Mouse (Mus musculus) CH12.LX (cell line): ENCODE measurements around the gene Ugt2b5. TPM values are rescaled to one million over a fixed set of nuclear protein-coding genes. Genes with fewer than 3 reads are reported as not detected.

Source experiments
- DNase-seq: peaks from one replicate; pipeline ENCODE4 v3.0.0-alpha.2; 2013; ENCODE audit errors: extremely low read depth
- H3K27ac ChIP-seq: 2 replicates; pipeline ENCODE4 v1.5.1; 2012; ENCODE audit warnings: low read depth, mild to moderate bottlenecking, control low read depth, moderate library complexity; ENCODE audit not compliant: insufficient read depth
- H3K27me3 ChIP-seq: replicated peaks from 2 replicates; pipeline ENCODE3; 2012; ENCODE audit warnings: inconsistent platforms
- H3K36me3 ChIP-seq, 2 experiments: replicated peaks in 1 of 2; 2 replicates each; pipeline versions ENCODE3 to v1.6.1; 2012; ENCODE audit warnings: inconsistent platforms in 1 of 2, low read length in 1 of 2, mild to moderate bottlenecking in 1 of 2, mixed read lengths in 1 of 2, moderate library complexity in 1 of 2; ENCODE audit not compliant: control insufficient read depth in 1 of 2, insufficient read depth in 1 of 2
- H3K4me1 ChIP-seq, 2 experiments: 2 replicates each; pipeline ENCODE4 v1.6.1; 2012; ENCODE audit warnings: inconsistent platforms in 1 of 2, moderate library complexity in 1 of 2; ENCODE audit not compliant: insufficient read depth in 2 of 2, control insufficient read depth in 1 of 2
- H3K4me2 ChIP-seq: 2 replicates; pipeline ENCODE4 v1.6.1; 2012; ENCODE audit warnings: low read depth, mild to moderate bottlenecking, control low read depth; ENCODE audit not compliant: poor library complexity, insufficient read depth, severe bottlenecking
- H3K4me3 ChIP-seq, 3 experiments: fragments of 150-350 bp in 1 of 3; sonication (generic) in 1 of 3; replicated peaks in 1 of 3; 2 replicates each; pipeline versions ENCODE3 to v1.5.1; 2011 to 2012; ENCODE audit warnings: low read depth in 2 of 3, low read length in 2 of 3, mild to moderate bottlenecking in 2 of 3, moderate library complexity in 2 of 3, control low read depth in 1 of 3, improper control_type of control experiment in 1 of 3, inconsistent platforms in 1 of 3, mixed read lengths in 1 of 3; ENCODE audit not compliant: poor library complexity in 1 of 3
- H3K79me2 ChIP-seq: replicated peaks from 2 replicates; pipeline ENCODE4 v1.6.1; 2012; ENCODE audit warnings: mild to moderate bottlenecking, moderate library complexity; ENCODE audit not compliant: control insufficient read depth, poor library complexity, insufficient read depth, severe bottlenecking; ENCODE audit errors: extremely low read depth
- H3K9ac ChIP-seq: 2 replicates; pipeline ENCODE4 v1.6.1; 2012; ENCODE audit warnings: low read depth, mild to moderate bottlenecking, control low read depth, moderate library complexity; ENCODE audit not compliant: insufficient read depth
- H3K9me3 ChIP-seq: replicated peaks from 2 replicates; pipeline ENCODE3; 2012; ENCODE audit warnings: low read length, inconsistent platforms, mixed read lengths
- BHLHE40 ChIP-seq: IDR thresholded peaks from 2 replicates; pipeline ENCODE4 v1.6.1; 2011; ENCODE audit warnings: mild to moderate bottlenecking, low read depth, low read length, improper control_type of control experiment
- CHD1 ChIP-seq: IDR thresholded peaks from 2 replicates; pipeline ENCODE4 v1.6.1; 2012; ENCODE audit warnings: low read depth, low read length, improper control_type of control experiment, inconsistent platforms
- E2F4 ChIP-seq: IDR thresholded peaks from 2 replicates; pipeline ENCODE4 v1.6.1; 2011; ENCODE audit warnings: low read depth, low read length, improper control_type of control experiment; ENCODE audit not compliant: insufficient replicate concordance
- EP300 ChIP-seq: IDR thresholded peaks from 2 replicates; pipeline ENCODE4 v1.6.1; 2011; ENCODE audit warnings: low read length, improper control_type of control experiment
- ETS1 ChIP-seq: conservative IDR thresholded peaks from 2 replicates; pipeline ENCODE4 v1.6.1; 2012; ENCODE audit warnings: low read depth, mild to moderate bottlenecking, inconsistent platforms, low read length, improper control_type of control experiment, moderate library complexity
- HCFC1 ChIP-seq: IDR thresholded peaks from 2 replicates; pipeline ENCODE4 v1.6.1; 2012; ENCODE audit warnings: low read depth, mild to moderate bottlenecking, inconsistent platforms, low read length, improper control_type of control experiment
- JUND ChIP-seq: conservative IDR thresholded peaks from 2 replicates; pipeline ENCODE4 v1.6.1; 2011; ENCODE audit warnings: low read depth, low read length, improper control_type of control experiment
- MAX ChIP-seq: IDR thresholded peaks from 2 replicates; pipeline ENCODE4 v1.6.1; 2011; ENCODE audit warnings: low read length, improper control_type of control experiment
- MEF2A ChIP-seq: IDR thresholded peaks from 2 replicates; pipeline ENCODE4 v1.6.1; 2014; ENCODE audit warnings: low read depth, mild to moderate bottlenecking, inconsistent platforms, low read length, improper control_type of control experiment, borderline replicate concordance
- NELFE ChIP-seq: IDR thresholded peaks from 2 replicates; pipeline ENCODE4 v1.6.1; 2011; ENCODE audit warnings: low read depth, low read length, improper control_type of control experiment
- PAX5 ChIP-seq: IDR thresholded peaks from 2 replicates; pipeline ENCODE4 v1.6.1; 2012; ENCODE audit warnings: low read length, inconsistent platforms, mixed read lengths
- POLR2A ChIP-seq: IDR thresholded peaks from 2 replicates; pipeline ENCODE4 v1.6.1; 2011; ENCODE audit warnings: low read depth, mild to moderate bottlenecking, improper control_type of control experiment, low read length
- POLR2AphosphoS2 ChIP-seq: IDR thresholded peaks from 2 replicates; pipeline ENCODE4 v1.6.1; 2011; ENCODE audit warnings: low read depth, low read length, improper control_type of control experiment
- RAD21 ChIP-seq: IDR thresholded peaks from 2 replicates; pipeline ENCODE4 v1.6.1; 2011; ENCODE audit warnings: low read depth, mild to moderate bottlenecking, low read length, improper control_type of control experiment, moderate library complexity
- RCOR1 ChIP-seq: conservative IDR thresholded peaks from 2 replicates; pipeline ENCODE4 v1.6.1; 2012; ENCODE audit warnings: low read depth, mild to moderate bottlenecking, inconsistent platforms, low read length, improper control_type of control experiment
- TCF12 ChIP-seq: IDR thresholded peaks from 2 replicates; pipeline ENCODE4 v1.6.1; 2014; ENCODE audit warnings: low read depth, mild to moderate bottlenecking, inconsistent platforms, low read length, improper control_type of control experiment
- UBTF ChIP-seq: IDR thresholded peaks from 2 replicates; pipeline ENCODE4 v1.6.1; 2012; ENCODE audit warnings: low read depth, mild to moderate bottlenecking, inconsistent platforms, low read length, improper control_type of control experiment, moderate library complexity
- USF2 ChIP-seq: conservative IDR thresholded peaks from 2 replicates; pipeline ENCODE4 v1.6.1; 2011; ENCODE audit warnings: low read depth, low read length, improper control_type of control experiment
- ZNF384 ChIP-seq: IDR thresholded peaks from 2 replicates; pipeline ENCODE4 v1.6.1; 2012; ENCODE audit warnings: low read depth, low read length, improper control_type of control experiment, inconsistent platforms
- dilution Hi-C: fragments of 300-500 bp; cut with MboI; formaldehyde crosslinking; loops from 2 replicates; pipeline ENCODE4 v1.14.3; 2020; ENCODE audit warnings: low sequenced_read_pairs; ENCODE audit not compliant: extremely low pct_unique_long_range_greater_than_20kb, extremely low pct_ligation_motif_present
- in situ Hi-C: fragments of 300-500 bp; cut with MboI; formaldehyde crosslinking; loops from 3 replicates; pipeline ENCODE4 v1.14.3; 2019; ENCODE audit warnings: low sequenced_read_pairs, low pct_ligation_motif_present, low pct_unique_long_range_greater_than_20kb, mixed read lengths
- polyA plus RNA-seq: library from polyadenylated mRNA; unstranded; fragments of >175 nt; gene quantifications from 2 replicates; pipeline ENCODE4 v1.2.1, GENCODE M21; 2012; ENCODE audit warnings: low read depth; ENCODE audit not compliant: insufficient read length
- total RNA-seq, 2 experiments: library from RNA; depleted of rRNA; stranded (reverse); fragments of 300-350 nt in 1 of 2; fragments of >200 nt in 1 of 2; gene quantifications; 2 replicates each; pipeline ENCODE4 v1.2.3; 2012 to 2014

Ugt2b5 gene
- total and polyA plus RNA-seq, 3 experiments = not detected

GRCm38 (mm10) chr5:87089264-87089663 lies 50.9 kb downstream of the Ugt2b5 start:
- H3K9ac ChIP-seq = no peak overlapping the region
- H3K36me3 ChIP-seq = no peaks in the 10 kb centered on the region
- H3K27me3 ChIP-seq = no peaks in the 10 kb centered on the region
- H3K27ac ChIP-seq = no peak overlapping the region
- DNase-seq = no peak
- H3K9me3 ChIP-seq = no peaks in the 10 kb centered on the region
- dilution Hi-C loops = no loop called here
- no peak for TF ChIP-seq UBTF
- TF ChIP-seq RCOR1 = no peak
- TF ChIP-seq ZNF384 = no peak
- TF ChIP-seq BHLHE40 = no peak
- TF ChIP-seq E2F4 = no peak
- TF ChIP-seq CHD1 = no peak
- TF ChIP-seq, all 38 proteins: peak for 0
- no peak overlapping the region for H3K4me2 ChIP-seq
- no peaks in the 10 kb centered on the region for H3K4me1 ChIP-seq
- in situ Hi-C loops = no loop called here
- no peaks in the 10 kb centered on the region for H3K79me2 ChIP-seq
- no peak overlapping the region for H3K4me3 ChIP-seq

DNA sequence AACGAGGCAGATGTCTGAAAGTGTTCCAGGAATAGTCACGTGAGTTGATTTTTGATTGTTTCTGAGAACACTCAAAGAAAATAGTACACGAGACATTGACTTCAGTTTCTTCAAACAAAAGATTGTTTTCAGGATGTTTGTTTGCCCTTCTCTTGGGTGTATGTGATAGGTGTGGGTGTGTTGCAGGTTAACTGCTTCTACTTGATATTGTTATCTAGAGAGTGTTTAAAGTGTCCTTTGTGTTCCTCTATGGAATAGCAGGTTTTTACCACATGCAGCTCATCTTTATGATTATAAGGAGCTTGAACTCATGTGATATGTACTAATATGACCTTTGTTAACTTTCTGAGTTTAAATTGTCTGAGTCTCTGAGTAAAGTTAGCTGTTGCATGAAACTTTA lies 53.8 kb downstream of the Ugt2b5 start:
- Histone ChIP-seq H3K79me2 (no peaks in the 10 kb centered on the region), H3K27me3 (no peaks in the 10 kb centered on the region), H3K9ac (no peak overlapping the region), H3K36me3 (no peaks in the 10 kb centered on the region), H3K9me3 (no peaks in the 10 kb centered on the region), H3K27ac (no peak overlapping the region), H3K4me3 (no peak overlapping the region), H3K4me1 (no peaks in the 10 kb centered on the region), H3K4me2 (no peak overlapping the region)
- in situ Hi-C loops (no loop called here), dilution Hi-C loops (no loop called here)
- DNase-seq = no peak
- TF ChIP-seq HCFC1 (no peak), RAD21 (no peak), POLR2AphosphoS2 (no peak), RCOR1 (no peak), EP300 (no peak), POLR2A (no peak), ETS1 (no peak), MAX (no peak), TCF12 (no peak), MEF2A (no peak), NELFE (no peak), USF2 (no peak), JUND (no peak), PAX5 (no peak), E2F4 (no peak)

Other genes with a start within 250 kb of the Ugt2b5 start
- gene Ugt2b34, start 233.4 kb downstream of the Ugt2b5 start, total RNA-seq (2012; rRNA removed) = not detected in 2 replicates
- gene Ugt2b34, start 233.4 kb downstream of the Ugt2b5 start, total RNA-seq (2014; rRNA removed) = not detected in 2 replicates
- not detected in 2 replicates for gene Ugt2b34, start 233.4 kb downstream of the Ugt2b5 start, polyA plus RNA-seq
- not detected in 2 replicates for gene Ugt2b1, start 213.8 kb downstream of the Ugt2b5 start, total RNA-seq (2012; rRNA removed)
- not detected in 2 replicates for gene Ugt2b1, start 213.8 kb downstream of the Ugt2b5 start, total RNA-seq (2014; rRNA removed)
- gene Ugt2b1, start 213.8 kb downstream of the Ugt2b5 start, polyA plus RNA-seq = not detected in 2 replicates
- not detected in 2 replicates for gene Ugt2b35, start 139.5 kb downstream of the Ugt2b5 start, total RNA-seq (2012; rRNA removed)
- not detected in 2 replicates for gene Ugt2b35, start 139.5 kb downstream of the Ugt2b5 start, total RNA-seq (2014; rRNA removed)
- not detected in 2 replicates for gene Ugt2b35, start 139.5 kb downstream of the Ugt2b5 start, polyA plus RNA-seq
- gene Ugt2b36, start 47.8 kb downstream of the Ugt2b5 start, total RNA-seq (2012; rRNA removed) = not detected in 2 replicates
- not detected in 2 replicates for gene Ugt2b36, start 47.8 kb downstream of the Ugt2b5 start, total RNA-seq (2014; rRNA removed)
- gene Ugt2b36, start 47.8 kb downstream of the Ugt2b5 start, polyA plus RNA-seq = not detected in 2 replicates
- gene Ugt2b37, start 114.5 kb upstream of the Ugt2b5 start, total RNA-seq (2012; rRNA removed) = not detected in 2 replicates
- gene Ugt2b37, start 114.5 kb upstream of the Ugt2b5 start, total RNA-seq (2014; rRNA removed) = not detected in 2 replicates
- not detected in 2 replicates for gene Ugt2b37, start 114.5 kb upstream of the Ugt2b5 start, polyA plus RNA-seq
- gene Ugt2a3, start 196.9 kb upstream of the Ugt2b5 start, total RNA-seq (2012; rRNA removed) = not detected in 2 replicates
- gene Ugt2a3, start 196.9 kb upstream of the Ugt2b5 start, total RNA-seq (2014; rRNA removed) = not detected in 2 replicates
- gene Ugt2a3, start 196.9 kb upstream of the Ugt2b5 start, polyA plus RNA-seq = not detected in 2 replicates